Mouse (Mus musculus) neural tube, embryonic 13.5 days (tissue): ENCODE results near the gene 5031439G07Rik. TPM values are rescaled to one million over a fixed set of nuclear protein-coding genes. Genes with fewer than 3 reads are reported as not detected.
A peak's percentile ranks its signal among the peaks of the same experiment; 100 is the strongest.

Experiments
- ATAC-seq: fragments of 200-750 bp; cut with Nextera tagmentation; 2 replicates; pipeline ENCODE4 v1.8.0; 2017; ENCODE audit warnings: low read depth, mild to moderate bottlenecking, moderate TSS enrichment, moderate library complexity
- H3K27ac ChIP-seq: fragments of 300-500 bp; sonication (generic); replicated peaks from 2 replicates; pipeline ENCODE4 v1.5.1; 2015; ENCODE audit warnings: moderate library complexity, mild to moderate bottlenecking, inconsistent platforms
- H3K27me3 ChIP-seq: fragments of 300-500 bp; sonication (generic); 2 replicates; pipeline ENCODE4 v1.6.1; 2015; ENCODE audit warnings: mild to moderate bottlenecking, inconsistent platforms
- H3K36me3 ChIP-seq: fragments of 300-500 bp; sonication (generic); 2 replicates; pipeline ENCODE4 v1.6.1; 2015; ENCODE audit warnings: mild to moderate bottlenecking, inconsistent platforms
- H3K4me1 ChIP-seq: fragments of 300-500 bp; sonication (generic); replicated peaks from 2 replicates; pipeline ENCODE4 v1.6.1; 2015; ENCODE audit warnings: inconsistent platforms
- H3K4me2 ChIP-seq: fragments of 300-500 bp; sonication (generic); 2 replicates; pipeline ENCODE4 v1.6.1; 2015; ENCODE audit warnings: inconsistent platforms, mild to moderate bottlenecking, moderate library complexity
- H3K4me3 ChIP-seq: fragments of 300-500 bp; sonication (generic); 2 replicates; pipeline ENCODE4 v1.5.1; 2015; ENCODE audit warnings: mild to moderate bottlenecking, inconsistent platforms
- H3K9ac ChIP-seq: fragments of 300-500 bp; sonication (generic); 2 replicates; pipeline ENCODE4 v1.6.1; 2015; ENCODE audit warnings: moderate library complexity, mild to moderate bottlenecking, inconsistent platforms
- H3K9me3 ChIP-seq: fragments of 300-500 bp; sonication (generic); 2 replicates; pipeline ENCODE4 v1.6.1; 2016; ENCODE audit warnings: inconsistent platforms
- WGBS: fragments of 180-500 bp; shearing (Covaris S2); methylation state at CpG from one replicate; pipeline ENCODE4 v1.1.7; 2015; 5-methylcytosine and 5-hydroxymethylcytosine counted together
- polyA plus RNA-seq: library from polyadenylated mRNA; unstranded; fragments of >200 nt; fragmentation: Nextera tagmentation; extraction: Ambion mirVana; gene quantifications from 2 replicates; pipeline ENCODE4 v1.2.1, GENCODE M21; 2015

5031439G07Rik gene
- polyA plus RNA-seq, 1 experiment from 2014 or later: 18.8 TPM

DNA sequence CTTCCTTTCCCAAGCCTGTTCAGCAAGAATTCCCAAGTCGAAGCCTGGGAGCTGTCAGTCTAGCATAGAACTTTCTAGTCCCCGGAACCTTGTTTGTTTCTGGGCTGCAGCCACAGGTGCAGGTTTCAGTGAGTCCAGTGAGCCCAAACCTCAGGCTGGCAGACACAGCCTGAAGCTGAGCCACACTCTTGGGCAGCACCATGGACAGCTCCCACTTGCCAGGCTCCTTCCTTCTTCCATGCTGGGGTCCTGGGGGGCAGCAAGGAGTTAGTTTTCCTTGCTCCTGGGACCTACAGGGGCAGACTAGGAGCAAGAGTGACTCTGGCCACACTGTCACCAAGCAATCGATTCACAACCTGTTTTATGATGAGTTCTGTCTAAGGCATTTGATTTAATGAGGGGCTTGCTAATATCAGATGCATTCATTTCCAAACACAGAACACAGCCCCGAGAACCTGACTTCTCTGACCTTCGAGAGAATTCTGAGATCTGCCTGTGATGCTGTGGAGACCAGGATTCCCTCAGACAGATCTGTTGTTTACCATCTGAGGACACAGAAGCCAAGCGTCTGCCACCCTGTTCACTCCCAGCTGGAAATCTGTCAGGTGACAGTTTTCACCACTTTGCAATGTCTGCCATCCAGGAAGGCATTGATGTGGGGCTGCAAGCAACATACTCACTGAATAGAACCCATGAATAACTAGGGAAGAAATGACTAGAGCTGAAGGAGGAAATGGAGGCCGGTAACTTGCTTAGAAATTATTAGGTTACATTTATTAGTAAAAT is 22.6 kb downstream of the 5031439G07Rik start:
- peaks cover 12% of the 10 kb centered on the region; the same call in 1 of the 2 replicates for H3K36me3 ChIP-seq
- H3K4me3 ChIP-seq: no peak overlapping the region
- H3K4me2 ChIP-seq: no peak overlapping the region
- no peaks in the 10 kb centered on the region for H3K27me3 ChIP-seq
- WGBS: 61% methylated on average over 7 of the region's 7 CpGs
- H3K9ac ChIP-seq: no peak overlapping the region
- no peaks in the 10 kb centered on the region for H3K9me3 ChIP-seq
- H3K4me1 ChIP-seq: peaks cover 35% of the 10 kb centered on the region
- H3K27ac ChIP-seq: no peak overlapping the region
- ATAC-seq: no peak

DNA sequence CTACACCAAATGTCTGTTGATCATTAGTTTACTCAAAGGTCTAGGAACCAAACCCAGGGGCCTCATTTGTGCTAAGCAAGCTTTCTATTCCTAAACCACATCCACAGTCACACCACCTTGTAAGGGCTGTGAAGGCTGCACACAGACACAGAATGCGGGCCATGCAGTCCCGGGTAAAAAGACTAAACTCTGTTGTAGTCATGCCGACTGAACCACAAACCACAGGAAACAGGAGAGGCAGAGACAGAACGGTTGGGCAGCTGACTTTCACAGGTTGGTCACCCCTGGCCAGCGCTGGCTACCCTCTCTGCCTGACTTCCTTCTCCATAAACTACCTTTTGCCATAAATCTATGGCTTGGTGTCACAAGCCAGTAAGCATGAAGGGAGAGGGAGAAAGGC is 23.6 kb downstream of the 5031439G07Rik start:
- H3K4me1 ChIP-seq: peaks cover 45% of the 10 kb centered on the region
- 0 out of 2 replicates have a peak, but pooled peaks cover 3% of the 10 kb centered on the region for H3K36me3 ChIP-seq
- H3K27ac ChIP-seq: no peak overlapping the region
- no peak overlapping the region for H3K4me3 ChIP-seq
- ATAC-seq: no peak
- no peak overlapping the region for H3K9ac ChIP-seq
- 73% methylated on average over 5 of the region's 5 CpGs for WGBS
- H3K4me2 ChIP-seq: no peak overlapping the region
- H3K9me3 ChIP-seq: no peaks in the 10 kb centered on the region
- H3K27me3 ChIP-seq: no peaks in the 10 kb centered on the region

DNA sequence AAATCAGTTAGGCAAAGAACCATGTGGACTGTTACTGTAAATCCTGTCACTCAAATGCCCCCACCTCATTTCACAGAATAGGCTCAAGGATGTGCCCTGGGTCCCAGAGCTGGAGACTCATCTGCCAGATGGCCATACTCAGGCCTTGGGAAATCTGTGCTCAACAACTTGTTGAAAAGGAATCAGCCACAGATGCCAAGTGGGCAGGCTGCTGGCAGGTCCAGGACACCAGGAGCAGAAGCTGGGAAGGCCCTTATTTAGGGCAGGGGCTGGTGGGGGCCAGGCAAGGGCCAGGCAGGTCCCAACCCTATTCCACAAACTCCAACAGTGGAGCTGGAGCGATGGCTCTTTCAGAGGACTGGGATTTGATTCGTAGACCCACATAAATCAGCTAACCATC is 25.8 kb downstream of the 5031439G07Rik start:
- H3K9me3 ChIP-seq: no peaks in the 10 kb centered on the region
- no peaks in the 10 kb centered on the region for H3K27me3 ChIP-seq
- no peak overlapping the region for H3K4me2 ChIP-seq
- no peak for ATAC-seq
- no peak overlapping the region for H3K4me3 ChIP-seq
- 75% methylated on average over 2 of the region's 2 CpGs for WGBS
- H3K9ac ChIP-seq: no peak overlapping the region
- 0 out of 2 replicates have a peak, but pooled peaks cover 16% of the 10 kb centered on the region for H3K36me3 ChIP-seq
- H3K4me1 ChIP-seq: peaks cover 68% of the 10 kb centered on the region
- no peak overlapping the region for H3K27ac ChIP-seq

DNA sequence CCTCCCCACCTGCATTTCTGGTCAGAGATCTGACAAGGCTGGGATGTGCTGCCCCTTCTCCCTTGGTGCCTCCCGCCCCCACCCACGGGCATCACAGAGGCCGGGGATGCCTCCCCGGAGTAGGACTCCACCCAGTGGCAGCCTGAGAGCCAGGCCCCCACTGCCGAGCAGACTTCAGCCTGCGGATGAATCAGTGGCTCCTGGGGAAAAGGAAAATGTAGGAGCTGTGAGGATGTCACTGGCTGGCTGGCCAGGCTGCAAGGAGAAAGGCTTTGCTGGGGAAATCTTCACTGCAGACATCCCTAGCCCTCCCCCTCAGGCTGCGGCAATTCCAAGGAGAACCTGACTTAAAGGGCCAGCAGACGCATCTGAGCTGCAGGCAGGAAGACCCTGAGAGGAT is 27.7 kb downstream of the 5031439G07Rik start:
- no peaks in the 10 kb centered on the region for H3K9me3 ChIP-seq
- 0 out of 2 replicates have a peak, but pooled peaks have one; percentile 13 for ATAC-seq
- WGBS: 28% methylated on average over 8 of the region's 8 CpGs
- H3K4me3 ChIP-seq: peak overlapping the region; percentile 13; the same call in 1 of the 2 replicates
- peak overlapping the region; percentile 77 for H3K27ac ChIP-seq
- H3K9ac ChIP-seq: peak overlapping the region; percentile 61
- peaks cover 59% of the 10 kb centered on the region for H3K4me1 ChIP-seq
- peaks cover 33% of the 10 kb centered on the region for H3K36me3 ChIP-seq
- H3K27me3 ChIP-seq: no peaks in the 10 kb centered on the region
- H3K4me2 ChIP-seq: peak overlapping the region; percentile 27

DNA sequence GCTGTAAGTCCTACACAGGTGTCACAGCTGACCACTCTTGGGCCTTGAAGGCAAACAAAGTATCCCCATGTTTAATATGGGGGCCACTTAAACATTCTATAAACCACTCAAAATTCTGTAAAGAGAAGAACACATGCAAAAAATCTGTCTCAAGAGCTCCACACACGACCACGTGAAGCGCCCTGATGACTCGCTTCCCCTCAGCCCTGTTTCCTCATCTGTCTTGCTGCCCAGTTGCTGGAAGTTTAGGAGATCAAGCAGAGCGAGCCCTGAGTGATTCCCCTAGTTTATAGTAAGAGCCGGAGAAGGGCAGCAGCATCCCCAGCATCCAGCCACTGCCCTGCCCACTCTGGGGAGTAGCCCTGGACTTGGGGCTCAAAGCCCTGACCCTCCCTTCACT is 28.5 kb downstream of the 5031439G07Rik start:
- Histone ChIP-seq H3K9ac (no peak overlapping the region), H3K4me2 (no peak overlapping the region), H3K9me3 (no peaks in the 10 kb centered on the region), H3K27me3 (no peaks in the 10 kb centered on the region), H3K4me3 (no peak overlapping the region), H3K27ac (no peak overlapping the region), H3K4me1 (peaks cover 54% of the 10 kb centered on the region), H3K36me3 (peaks cover 41% of the 10 kb centered on the region)
- WGBS: 92% methylated on average over 6 of the region's 6 CpGs
- no peak for ATAC-seq

DNA sequence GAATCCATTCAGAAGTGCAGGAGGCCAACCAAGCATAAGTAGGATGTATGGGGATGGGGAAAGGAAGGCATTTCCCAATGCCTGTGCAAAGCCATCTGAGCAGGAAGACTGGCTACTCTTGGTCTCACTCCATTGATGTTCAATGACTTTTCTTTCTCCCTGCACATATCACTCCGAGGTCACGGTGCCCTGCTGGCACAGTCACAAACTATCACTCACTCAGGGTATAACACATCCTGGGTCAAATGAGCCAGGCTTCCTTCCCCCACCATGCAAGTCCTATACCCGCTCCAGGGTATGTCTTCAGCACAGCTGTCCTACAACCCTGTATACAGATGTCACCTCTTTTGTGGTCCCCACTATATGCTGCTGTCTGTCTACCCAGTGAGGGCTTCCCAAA is 30.0 kb downstream of the 5031439G07Rik start:
- Histone ChIP-seq H3K9me3 (no peaks in the 10 kb centered on the region), H3K4me1 (peaks cover 51% of the 10 kb centered on the region), H3K27ac (no peak overlapping the region; the same call in 1 of the 2 replicates), H3K4me3 (no peak overlapping the region), H3K9ac (no peak overlapping the region), H3K36me3 (peaks cover 56% of the 10 kb centered on the region), H3K4me2 (no peak overlapping the region), H3K27me3 (no peaks in the 10 kb centered on the region)
- ATAC-seq: no peak
- WGBS: 83% methylated on average over 3 of the region's 3 CpGs

DNA sequence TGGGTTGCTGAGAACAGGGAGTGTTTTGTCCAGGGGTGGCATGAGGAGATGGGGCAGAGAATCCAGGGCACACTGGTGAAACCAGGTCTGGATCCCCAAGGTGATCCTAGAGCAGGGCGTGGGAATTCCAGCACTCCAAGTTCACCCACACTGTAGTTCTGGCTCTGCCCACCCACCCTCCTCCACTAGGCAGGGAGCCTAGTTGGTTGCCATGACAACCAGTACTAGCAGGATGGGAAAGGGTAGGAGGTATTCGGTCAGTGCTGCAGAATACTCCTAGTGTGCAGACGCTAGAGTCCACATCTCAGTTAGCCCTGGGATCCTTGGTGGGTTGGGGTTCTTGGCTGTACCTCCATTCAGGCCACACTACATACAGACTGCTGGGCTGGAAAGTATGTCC is 30.5 kb downstream of the 5031439G07Rik start:
- Histone ChIP-seq H3K36me3 (peaks cover 61% of the 10 kb centered on the region), H3K27me3 (no peaks in the 10 kb centered on the region), H3K4me2 (no peak overlapping the region), H3K4me3 (no peak overlapping the region), H3K4me1 (peaks cover 51% of the 10 kb centered on the region), H3K27ac (no peak overlapping the region; the same call in 1 of the 2 replicates), H3K9ac (no peak overlapping the region), H3K9me3 (no peaks in the 10 kb centered on the region)
- WGBS: 22% methylated on average over 3 of the region's 3 CpGs
- ATAC-seq: peak; percentile 68

DNA sequence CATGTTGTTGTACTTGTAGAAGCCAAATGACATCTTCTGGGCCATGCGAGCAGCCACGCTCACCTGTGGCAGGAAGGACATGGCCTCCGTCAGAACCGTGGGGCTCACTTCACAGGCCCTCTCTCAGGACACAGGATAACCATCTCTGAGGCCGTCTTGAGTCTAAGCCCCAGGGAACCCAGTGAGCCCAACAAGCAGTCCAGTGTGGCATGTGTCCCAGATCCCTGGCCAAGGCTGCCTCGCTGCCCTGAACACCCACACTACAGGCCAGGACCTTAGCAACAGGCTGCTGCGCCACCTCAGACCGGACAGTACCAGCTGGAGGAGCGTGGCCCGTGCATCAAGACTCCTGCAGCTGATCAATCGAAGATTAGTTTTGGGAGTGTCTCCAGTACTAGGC is 35.1 kb downstream of the 5031439G07Rik start:
- no peaks in the 10 kb centered on the region for H3K9me3 ChIP-seq
- no peak for ATAC-seq
- no peaks in the 10 kb centered on the region for H3K27me3 ChIP-seq
- no peak overlapping the region for H3K27ac ChIP-seq
- peaks cover 98% of the 10 kb centered on the region for H3K36me3 ChIP-seq
- no peak overlapping the region for H3K9ac ChIP-seq
- H3K4me3 ChIP-seq: no peak overlapping the region
- H3K4me2 ChIP-seq: no peak overlapping the region
- WGBS: 94% methylated on average over 11 of the region's 11 CpGs
- H3K4me1 ChIP-seq: peaks cover 10% of the 10 kb centered on the region

DNA sequence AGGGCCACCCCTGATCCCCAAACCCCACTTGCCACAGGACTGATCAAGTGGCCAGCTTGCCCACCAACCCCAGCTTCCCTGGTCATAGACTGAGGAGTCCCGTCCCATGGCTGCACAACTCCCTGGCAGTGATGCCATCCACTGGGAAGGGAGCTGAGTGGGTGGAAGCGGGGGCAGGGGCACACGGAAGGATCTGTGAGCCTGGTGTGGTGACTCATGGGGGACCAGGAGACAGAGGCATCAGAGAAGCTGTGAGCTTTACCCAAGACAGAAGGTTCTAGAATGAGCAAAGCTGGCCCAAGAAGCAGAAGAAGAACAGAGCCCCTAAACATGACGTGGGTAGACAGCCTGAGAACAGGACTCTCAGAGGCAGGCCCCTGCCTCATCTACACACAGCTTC is 38.3 kb downstream of the 5031439G07Rik start:
- peaks cover 89% of the 10 kb centered on the region for H3K36me3 ChIP-seq
- no peak for ATAC-seq
- no peaks in the 10 kb centered on the region for H3K9me3 ChIP-seq
- no peak overlapping the region for H3K27ac ChIP-seq
- WGBS: 92% methylated on average over 4 of the region's 4 CpGs
- no peaks in the 10 kb centered on the region for H3K27me3 ChIP-seq
- H3K4me3 ChIP-seq: no peak overlapping the region
- H3K9ac ChIP-seq: no peak overlapping the region
- no peaks in the 10 kb centered on the region for H3K4me1 ChIP-seq
- no peak overlapping the region for H3K4me2 ChIP-seq

DNA sequence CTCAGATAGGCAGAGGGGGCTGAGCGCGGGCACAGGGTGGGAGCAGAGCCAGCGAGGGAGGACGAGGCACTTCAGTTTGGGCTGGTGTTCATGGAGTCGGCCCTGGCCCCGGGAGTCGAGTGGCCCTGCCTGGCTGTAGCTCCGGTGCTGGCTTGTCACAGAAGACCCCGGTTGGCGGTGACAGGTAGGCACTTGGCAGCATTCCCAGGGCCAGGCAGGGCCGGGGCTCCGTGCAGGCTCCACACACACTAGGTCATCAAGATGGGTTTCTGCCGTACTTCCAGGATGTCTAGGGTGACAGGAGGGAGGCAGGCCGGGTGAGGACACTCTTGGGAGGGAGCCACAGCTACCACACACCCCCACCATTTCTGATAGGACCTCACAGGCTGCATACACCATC is 39.4 kb downstream of the 5031439G07Rik start:
- no peak overlapping the region for H3K4me3 ChIP-seq
- no peaks in the 10 kb centered on the region for H3K9me3 ChIP-seq
- H3K27ac ChIP-seq: no peak overlapping the region
- H3K4me1 ChIP-seq: no peaks in the 10 kb centered on the region
- no peak for ATAC-seq
- no peak overlapping the region for H3K4me2 ChIP-seq
- WGBS: 91% methylated on average over 14 of the region's 14 CpGs
- H3K36me3 ChIP-seq: peaks cover 78% of the 10 kb centered on the region
- no peaks in the 10 kb centered on the region for H3K27me3 ChIP-seq
- no peak overlapping the region for H3K9ac ChIP-seq

DNA sequence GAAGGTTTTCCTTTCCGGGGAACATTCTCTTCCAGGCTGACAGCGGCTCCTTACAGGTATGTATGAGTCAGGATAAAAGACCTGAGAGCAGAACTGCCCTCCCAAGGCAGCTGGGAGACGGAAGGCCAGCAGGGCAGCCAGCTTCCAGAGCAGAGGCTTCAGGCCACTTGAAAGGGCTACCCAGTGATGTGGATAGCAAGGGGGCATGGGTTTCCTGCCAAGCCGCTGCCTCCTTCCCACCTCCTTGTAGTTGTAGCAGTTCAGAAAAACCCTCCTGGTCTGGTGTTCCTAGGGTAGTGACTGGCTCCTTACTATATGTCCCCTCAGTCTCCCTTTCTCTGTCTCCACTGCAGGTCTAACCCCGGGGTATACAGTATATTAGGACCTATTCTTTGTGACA is 44.0 kb downstream of the 5031439G07Rik start:
- WGBS: 86% methylated on average over 5 of the region's 5 CpGs
- Histone ChIP-seq H3K9ac (no peak overlapping the region), H3K4me2 (no peak overlapping the region), H3K27me3 (no peaks in the 10 kb centered on the region), H3K27ac (no peak overlapping the region), H3K4me1 (no peaks in the 10 kb centered on the region), H3K4me3 (no peak overlapping the region), H3K36me3 (peaks cover 63% of the 10 kb centered on the region), H3K9me3 (no peaks in the 10 kb centered on the region)
- ATAC-seq: no peak

DNA sequence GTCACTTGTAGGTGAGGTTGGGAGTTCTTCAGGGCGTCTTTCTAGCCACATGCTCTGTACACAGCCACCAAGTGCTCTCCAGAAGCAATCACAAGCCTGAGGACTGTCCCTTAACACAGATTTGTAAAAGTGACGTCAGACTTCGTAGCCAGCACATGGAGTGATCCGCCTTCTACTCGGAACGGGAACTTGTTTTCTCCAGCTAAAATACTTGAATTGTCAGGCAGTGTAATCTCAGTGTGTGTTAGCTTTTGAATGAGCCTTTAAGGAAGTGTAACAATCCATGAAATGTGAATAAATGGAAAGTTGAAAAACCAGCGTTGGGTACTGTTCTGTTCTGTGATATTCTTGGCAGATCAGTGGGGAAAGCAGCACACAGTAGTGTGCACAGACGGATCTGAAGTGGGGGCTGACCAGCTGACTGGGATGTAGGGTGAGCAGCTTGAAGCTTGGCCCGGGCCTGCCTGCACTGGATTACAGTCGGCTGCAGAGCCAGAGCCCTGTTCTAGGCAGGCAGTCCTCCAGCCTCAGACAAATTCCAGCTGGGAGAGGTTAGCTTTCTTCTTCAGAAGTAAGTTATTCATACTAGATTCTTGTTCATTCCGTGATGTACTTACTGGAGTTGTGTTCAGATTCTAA is 45.6 kb downstream of the 5031439G07Rik start:
- 72% methylated on average over 11 of the region's 11 CpGs for WGBS
- peaks cover 63% of the 10 kb centered on the region for H3K36me3 ChIP-seq

More for the DNA sequence above, 45.6 kb downstream of the 5031439G07Rik start:
- H3K4me2 ChIP-seq: no peak overlapping the region
- no peak overlapping the region for H3K4me3 ChIP-seq
- H3K9ac ChIP-seq: no peak overlapping the region
- ATAC-seq: no peak
- H3K27ac ChIP-seq: no peak overlapping the region
- H3K27me3 ChIP-seq: no peaks in the 10 kb centered on the region
- H3K4me1 ChIP-seq: no peaks in the 10 kb centered on the region
- no peaks in the 10 kb centered on the region for H3K9me3 ChIP-seq
